Mouse (Mus musculus): ENCODE measurements at regions not wholly inside any gene's neighbourhood (a gene's known extent, or its start where the extent isn't known, plus 50 kb on each side); places are given as distances from the start of the nearest gene placed in this dataset.

- DNase-seq (ENCODE audit: low spot score), result no peak
Measured at GRCm38 (mm10) chr19:20035223-20035622, 355.5 kb downstream of the Anxa1 start.

GRCm38 (mm10) chr19:20027667-20028282 lies 363.0 kb downstream of the Anxa1 start:
- no peak for DNase-seq (ENCODE audit: low spot score)

- no peak for DNase-seq (ENCODE audit: low spot score)
Measured at GRCm38 (mm10) chr19:20014114-20014513, 376.6 kb downstream of the Anxa1 start.

GRCm38 (mm10) chr19:20009801-20010441 lies 380.8 kb downstream of the Anxa1 start:
- DNase-seq (ENCODE audit: low spot score), result no peak

GRCm38 (mm10) chr19:20005932-20006625 lies 384.7 kb downstream of the Anxa1 start:
- peak; percentile 7 for DNase-seq (ENCODE audit: low spot score)

GRCm38 (mm10) chr19:19987255-19987654 lies 403.5 kb downstream of the Anxa1 start:
- DNase-seq (ENCODE audit: low spot score), result no peak

- DNase-seq (ENCODE audit: low spot score), result no peak
Measured at GRCm38 (mm10) chr19:19978816-19979215, 411.9 kb downstream of the Anxa1 start.

GRCm38 (mm10) chr19:19977609-19978259 lies 413.0 kb downstream of the Anxa1 start:
- DNase-seq (ENCODE audit: low spot score), result no peak

- DNase-seq (ENCODE audit: low spot score), result no peak
Measured at GRCm38 (mm10) chr19:19976776-19977175, 414.0 kb downstream of the Anxa1 start.

GRCm38 (mm10) chr19:19969780-19970512 lies 420.8 kb downstream of the Anxa1 start:
- no peak for DNase-seq (ENCODE audit: low spot score)

- no peak for DNase-seq (ENCODE audit: low spot score)
Measured at GRCm38 (mm10) chr19:19969335-19969734, 421.4 kb downstream of the Anxa1 start.

- no peak for DNase-seq (ENCODE audit: low spot score)
Measured at GRCm38 (mm10) chr19:19945247-19945646, 445.5 kb downstream of the Anxa1 start.

GRCm38 (mm10) chr19:19942697-19943096 lies 448.0 kb downstream of the Anxa1 start:
- no peak for DNase-seq (ENCODE audit: low spot score)

- DNase-seq (ENCODE audit: low spot score), result no peak
Measured at GRCm38 (mm10) chr19:19921109-19921508, 469.6 kb downstream of the Anxa1 start.

GRCm38 (mm10) chr19:19885933-19886710 lies 504.6 kb downstream of the Anxa1 start:
- no peak for DNase-seq (ENCODE audit: low spot score)

GRCm38 (mm10) chr19:19880895-19881294 lies 509.8 kb downstream of the Anxa1 start:
- no peak for DNase-seq (ENCODE audit: low spot score)

GRCm38 (mm10) chr19:19848152-19848551 lies 542.6 kb downstream of the Anxa1 start:
- no peak for DNase-seq (ENCODE audit: low spot score)

GRCm38 (mm10) chr19:19807992-19808391 lies 582.8 kb downstream of the Anxa1 start:
- DNase-seq (ENCODE audit: low spot score), result no peak

GRCm38 (mm10) chr19:19793835-19794234 lies 596.9 kb downstream of the Anxa1 start:
- no peak for DNase-seq (ENCODE audit: low spot score)

- DNase-seq (ENCODE audit: low spot score), result peak; percentile 60
Measured at GRCm38 (mm10) chr19:19783507-19783906, 607.2 kb downstream of the Anxa1 start.

- no peak for DNase-seq (ENCODE audit: low spot score)
Measured at GRCm38 (mm10) chr19:19777891-19778290, 612.9 kb downstream of the Anxa1 start.

Data from adipocyte (in vitro differentiated cells).